Mouse (Mus musculus): Measurements from ENCODE around the gene Tfap2c. TPM values are rescaled to one million over a fixed set of nuclear protein-coding genes. Genes with fewer than 3 reads are reported as not detected.

Tfap2c gene
- polyA plus RNA-seq, 1 experiment from 2014 or later = 0.30 TPM

- H3K4me3 ChIP-seq (ENCODE audit: low read depth, low read length) = no peak overlapping the region
- H3K36me3 ChIP-seq (ENCODE audit: control insufficient read depth, insufficient read depth, low read length) = no peaks in the 10 kb centered on the region
- peaks cover 4% of the 10 kb centered on the region; the same call in 1 of the 2 replicates for H3K27me3 ChIP-seq (ENCODE audit: control insufficient read depth, insufficient read depth, low read length)
- 74% methylated on average over 9 of the region's 9 CpGs for WGBS (ENCODE audit: insufficient replicate concordance)
- no peak overlapping the region for H3K9ac ChIP-seq (ENCODE audit: low read depth, low read length)
- peaks cover 3% of the 10 kb centered on the region for H3K4me1 ChIP-seq (ENCODE audit: control insufficient read depth, insufficient read depth, low read length)
- H3K4me2 ChIP-seq = no peak overlapping the region
- no peak overlapping the region for H3K27ac ChIP-seq (ENCODE audit: low read depth, low read length)
- no peak for ATAC-seq (replicated peaks; ENCODE audit: insufficient number of reproducible peaks, low FRiP score, low TSS enrichment)
- no peaks in the 10 kb centered on the region for H3K9me3 ChIP-seq (replicated peaks; ENCODE audit: control insufficient read depth, low read length)
Observed at GRCm38 (mm10) chr2:172520616-172521371, 28.6 kb upstream of the Tfap2c start.

- no peak overlapping the region for H3K27ac ChIP-seq (ENCODE audit: low read depth, low read length)
- peaks cover 3% of the 10 kb centered on the region for H3K4me1 ChIP-seq (ENCODE audit: control insufficient read depth, insufficient read depth, low read length)
- no peak overlapping the region for H3K4me3 ChIP-seq (ENCODE audit: low read depth, low read length)
- ATAC-seq (replicated peaks; ENCODE audit: insufficient number of reproducible peaks, low FRiP score, low TSS enrichment) = no peak
- H3K9me3 ChIP-seq (replicated peaks; ENCODE audit: control insufficient read depth, low read length) = no peaks in the 10 kb centered on the region
- no peaks in the 10 kb centered on the region for H3K36me3 ChIP-seq (ENCODE audit: control insufficient read depth, insufficient read depth, low read length)
- H3K9ac ChIP-seq (ENCODE audit: low read depth, low read length) = no peak overlapping the region
- WGBS (ENCODE audit: insufficient replicate concordance) = 85% methylated on average over 12 of the region's 12 CpGs
- H3K27me3 ChIP-seq (ENCODE audit: control insufficient read depth, insufficient read depth, low read length) = no peaks in the 10 kb centered on the region
- no peak overlapping the region for H3K4me2 ChIP-seq
Observed at GRCm38 (mm10) chr2:172522528-172522927, 26.9 kb upstream of the Tfap2c start.

GRCm38 (mm10) chr2:172527175-172527574, 22.2 kb upstream of the Tfap2c start:
- Histone ChIP-seq H3K27ac (ENCODE audit: low read depth, low read length) (no peak overlapping the region), H3K27me3 (ENCODE audit: control insufficient read depth, insufficient read depth, low read length) (no peaks in the 10 kb centered on the region), H3K4me3 (ENCODE audit: low read depth, low read length) (no peak overlapping the region), H3K36me3 (ENCODE audit: control insufficient read depth, insufficient read depth, low read length) (no peaks in the 10 kb centered on the region), H3K4me2 (no peak overlapping the region), H3K9me3 (replicated peaks; ENCODE audit: control insufficient read depth, low read length) (no peaks in the 10 kb centered on the region), H3K4me1 (ENCODE audit: control insufficient read depth, insufficient read depth, low read length) (no peaks in the 10 kb centered on the region; the same call in 1 of the 2 replicates), H3K9ac (ENCODE audit: low read depth, low read length) (no peak overlapping the region)
- WGBS (ENCODE audit: insufficient replicate concordance) = 78% methylated on average over 8 of the region's 8 CpGs
- ATAC-seq (replicated peaks; ENCODE audit: insufficient number of reproducible peaks, low FRiP score, low TSS enrichment) = no peak

GRCm38 (mm10) chr2:172543987-172544386, 5.4 kb upstream of the Tfap2c start:
- Histone ChIP-seq H3K27ac (ENCODE audit: low read depth, low read length) (no peak overlapping the region), H3K4me2 (no peak overlapping the region), H3K9me3 (replicated peaks; ENCODE audit: control insufficient read depth, low read length) (peaks cover 4% of the 10 kb centered on the region; the same call in 1 of the 2 replicates), H3K4me3 (ENCODE audit: low read depth, low read length) (no peak overlapping the region), H3K4me1 (ENCODE audit: control insufficient read depth, insufficient read depth, low read length) (peaks cover 8% of the 10 kb centered on the region), H3K27me3 (ENCODE audit: control insufficient read depth, insufficient read depth, low read length) (peaks cover 53% of the 10 kb centered on the region), H3K36me3 (ENCODE audit: control insufficient read depth, insufficient read depth, low read length) (no peaks in the 10 kb centered on the region), H3K9ac (ENCODE audit: low read depth, low read length) (no peak overlapping the region)
- ATAC-seq (replicated peaks; ENCODE audit: insufficient number of reproducible peaks, low FRiP score, low TSS enrichment) = no peak
- 34% methylated on average over 4 of the region's 4 CpGs for WGBS (ENCODE audit: insufficient replicate concordance)

GRCm38 (mm10) chr2:172544601-172545127, 4.7 kb upstream of the Tfap2c start:
- no peak overlapping the region for H3K4me3 ChIP-seq (ENCODE audit: low read depth, low read length)
- no peak for ATAC-seq (replicated peaks; ENCODE audit: insufficient number of reproducible peaks, low FRiP score, low TSS enrichment)
- peaks cover 8% of the 10 kb centered on the region for H3K4me1 ChIP-seq (ENCODE audit: control insufficient read depth, insufficient read depth, low read length)
- no peak overlapping the region for H3K9ac ChIP-seq (ENCODE audit: low read depth, low read length)
- H3K36me3 ChIP-seq (ENCODE audit: control insufficient read depth, insufficient read depth, low read length) = no peaks in the 10 kb centered on the region
- WGBS (ENCODE audit: insufficient replicate concordance) = 12% methylated on average over 6 of the region's 6 CpGs
- peaks cover 60% of the 10 kb centered on the region for H3K27me3 ChIP-seq (ENCODE audit: control insufficient read depth, insufficient read depth, low read length)
- no peak overlapping the region for H3K27ac ChIP-seq (ENCODE audit: low read depth, low read length)
- no peak overlapping the region for H3K4me2 ChIP-seq
- peaks cover 4% of the 10 kb centered on the region; the same call in 1 of the 2 replicates for H3K9me3 ChIP-seq (replicated peaks; ENCODE audit: control insufficient read depth, low read length)

GRCm38 (mm10) chr2:172545592-172546235, 3.7 kb upstream of the Tfap2c start:
- Histone ChIP-seq H3K27ac (ENCODE audit: low read depth, low read length) (no peak overlapping the region), H3K4me1 (ENCODE audit: control insufficient read depth, insufficient read depth, low read length) (peaks cover 17% of the 10 kb centered on the region), H3K4me3 (ENCODE audit: low read depth, low read length) (no peak overlapping the region), H3K4me2 (no peak overlapping the region), H3K27me3 (ENCODE audit: control insufficient read depth, insufficient read depth, low read length) (peaks cover 70% of the 10 kb centered on the region), H3K36me3 (ENCODE audit: control insufficient read depth, insufficient read depth, low read length) (no peaks in the 10 kb centered on the region), H3K9ac (ENCODE audit: low read depth, low read length) (no peak overlapping the region), H3K9me3 (replicated peaks; ENCODE audit: control insufficient read depth, low read length) (no peaks in the 10 kb centered on the region)
- ATAC-seq (replicated peaks; ENCODE audit: insufficient number of reproducible peaks, low FRiP score, low TSS enrichment) = no peak
- WGBS (ENCODE audit: insufficient replicate concordance) = 4% methylated on average over 35 of the region's 35 CpGs

- H3K4me2 ChIP-seq = no peak overlapping the region
- peaks cover 26% of the 10 kb centered on the region for H3K4me1 ChIP-seq (ENCODE audit: control insufficient read depth, insufficient read depth, low read length)
- H3K27me3 ChIP-seq (ENCODE audit: control insufficient read depth, insufficient read depth, low read length) = peaks cover 79% of the 10 kb centered on the region
- no peak overlapping the region for H3K27ac ChIP-seq (ENCODE audit: low read depth, low read length)
- no peak overlapping the region for H3K9ac ChIP-seq (ENCODE audit: low read depth, low read length)
- no peak overlapping the region for H3K4me3 ChIP-seq (ENCODE audit: low read depth, low read length)
- ATAC-seq (replicated peaks; ENCODE audit: insufficient number of reproducible peaks, low FRiP score, low TSS enrichment) = no peak
- no peaks in the 10 kb centered on the region for H3K36me3 ChIP-seq (ENCODE audit: control insufficient read depth, insufficient read depth, low read length)
- 9% methylated on average over 16 of the region's 16 CpGs for WGBS (ENCODE audit: insufficient replicate concordance)
- no peaks in the 10 kb centered on the region for H3K9me3 ChIP-seq (replicated peaks; ENCODE audit: control insufficient read depth, low read length)
Observed at GRCm38 (mm10) chr2:172546551-172546950, 2.8 kb upstream of the Tfap2c start.

GRCm38 (mm10) chr2:172547116-172547515, 2.3 kb upstream of the Tfap2c start:
- H3K4me3 ChIP-seq (ENCODE audit: low read depth, low read length) = peak overlapping the region; percentile 33
- peaks cover 28% of the 10 kb centered on the region for H3K4me1 ChIP-seq (ENCODE audit: control insufficient read depth, insufficient read depth, low read length)
- H3K4me2 ChIP-seq = peak overlapping the region; percentile 57
- no peaks in the 10 kb centered on the region for H3K36me3 ChIP-seq (ENCODE audit: control insufficient read depth, insufficient read depth, low read length)
- H3K9me3 ChIP-seq (replicated peaks; ENCODE audit: control insufficient read depth, low read length) = no peaks in the 10 kb centered on the region
- H3K9ac ChIP-seq (ENCODE audit: low read depth, low read length) = no peak overlapping the region
- H3K27me3 ChIP-seq (ENCODE audit: control insufficient read depth, insufficient read depth, low read length) = peaks cover 81% of the 10 kb centered on the region
- ATAC-seq (replicated peaks; ENCODE audit: insufficient number of reproducible peaks, low FRiP score, low TSS enrichment) = no peak
- under 1% methylated on average over 21 of the region's 21 CpGs for WGBS (ENCODE audit: insufficient replicate concordance)
- H3K27ac ChIP-seq (ENCODE audit: low read depth, low read length) = no peak overlapping the region

All from heart, embryonic 11.5 days (tissue).